Mouse (Mus musculus) bone marrow, adult 2 months (tissue): ENCODE measurements around the gene 1700034J05Rik. TPM values are rescaled to one million over a fixed set of nuclear protein-coding genes. Genes with fewer than 3 reads are reported as not detected.

Experiments
- H3K27ac ChIP-seq: fragments of 200-500 bp; 2 replicates; pipeline ENCODE4 v1.5.1; 2012; ENCODE audit warnings: low read depth, mild to moderate bottlenecking, control low read depth, inconsistent platforms, low read length; ENCODE audit not compliant: control insufficient read depth, poor library complexity, insufficient read depth
- H3K4me1 ChIP-seq: fragments of 200-500 bp; 2 replicates; pipeline ENCODE4 v1.6.1; 2011; ENCODE audit warnings: low read length; ENCODE audit not compliant: control insufficient read depth, insufficient read depth
- H3K4me3 ChIP-seq: fragments of 200-500 bp; replicated peaks from 2 replicates; pipeline ENCODE3; 2011; ENCODE audit warnings: mild to moderate bottlenecking, low read depth, low read length, control low read depth; ENCODE audit not compliant: control insufficient read depth
- CTCF ChIP-seq: fragments of 200-500 bp; IDR thresholded peaks from 2 replicates; pipeline ENCODE4 v1.5.1; 2011; ENCODE audit warnings: low read length, control low read depth; ENCODE audit not compliant: control insufficient read depth, insufficient read depth
- POLR2A ChIP-seq: fragments of 200-500 bp; IDR thresholded peaks from 2 replicates; pipeline ENCODE4 v1.6.1; 2011; ENCODE audit warnings: low read depth, mild to moderate bottlenecking, control low read depth, low read length, borderline replicate concordance; ENCODE audit not compliant: control insufficient read depth
- WGBS: fragments of 180-500 bp; shearing (Covaris S2); methylation state at CpG from one replicate; pipeline ENCODE4 v1.1.7; 2018; 5-methylcytosine and 5-hydroxymethylcytosine counted together
- polyA plus RNA-seq: library from polyadenylated mRNA; stranded (reverse); fragments of >200 nt; gene quantifications from 2 replicates; pipeline ENCODE4 v1.2.4, GENCODE M21; 2011; ENCODE audit warnings: low replicate concordance; ENCODE audit not compliant: missing spikeins, insufficient read depth, insufficient read length

Gene 1700034J05Rik
- polyA plus RNA-seq, 1 experiment: not detected

- Histone ChIP-seq H3K4me3 (no peak overlapping the region), H3K27ac (no peak overlapping the region), H3K4me1 (no peaks in the 10 kb centered on the region)
- TF ChIP-seq POLR2A (no peak), CTCF (no peak)
- 66% methylated on average over 1 of the region's 1 CpGs for WGBS
Measured at GRCm38 (mm10) chr6:146981249-146981835, 27.1 kb upstream of the 1700034J05Rik start.

- 72% methylated on average over 3 of the region's 3 CpGs for WGBS
- H3K4me3 ChIP-seq: no peak overlapping the region
- no peaks in the 10 kb centered on the region for H3K4me1 ChIP-seq
- TF ChIP-seq CTCF (no peak), POLR2A (no peak)
- H3K27ac ChIP-seq: no peak overlapping the region
Measured at GRCm38 (mm10) chr6:146979953-146980352, 25.7 kb upstream of the 1700034J05Rik start.

- H3K4me1 ChIP-seq: no peaks in the 10 kb centered on the region
- no peak overlapping the region for H3K27ac ChIP-seq
- WGBS: 92% methylated on average over 1 of the region's 1 CpGs
Measured at GRCm38 (mm10) chr6:146979115-146979744, 25.0 kb upstream of the 1700034J05Rik start.

GRCm38 (mm10) chr6:146978691-146979114 is 24.5 kb upstream of the 1700034J05Rik start:
- WGBS: 57% methylated on average over 5 of the region's 5 CpGs
- Histone ChIP-seq H3K27ac (no peak overlapping the region), H3K4me1 (no peaks in the 10 kb centered on the region), H3K4me3 (no peak overlapping the region)
- no peak for TF ChIP-seq POLR2A
- TF ChIP-seq CTCF: no peak

More at GRCm38 (mm10) chr6:146979115-146979744, 25.0 kb upstream of the 1700034J05Rik start:
- H3K4me3 ChIP-seq: no peak overlapping the region
- TF ChIP-seq POLR2A (no peak), CTCF (no peak)

- no peaks in the 10 kb centered on the region for H3K4me1 ChIP-seq
- no peak overlapping the region for H3K4me3 ChIP-seq
- WGBS: 86% methylated on average over 8 of the region's 8 CpGs
- H3K27ac ChIP-seq: no peak overlapping the region
- TF ChIP-seq CTCF: no peak
- no peak for TF ChIP-seq POLR2A
Measured at GRCm38 (mm10) chr6:146976446-146976845, 22.2 kb upstream of the 1700034J05Rik start.

- no peaks in the 10 kb centered on the region for H3K4me1 ChIP-seq
- no peak for TF ChIP-seq CTCF
- TF ChIP-seq POLR2A: no peak
- H3K4me3 ChIP-seq: no peak overlapping the region
- H3K27ac ChIP-seq: no peak overlapping the region
Measured at GRCm38 (mm10) chr6:146973830-146974229, 19.6 kb upstream of the 1700034J05Rik start.

- TF ChIP-seq CTCF: no peak
- no peak for TF ChIP-seq POLR2A
- WGBS: 82% methylated on average over 2 of the region's 2 CpGs
- Histone ChIP-seq H3K4me1 (no peaks in the 10 kb centered on the region), H3K27ac (no peak overlapping the region), H3K4me3 (no peak overlapping the region)
Measured at GRCm38 (mm10) chr6:146973406-146973805, 19.2 kb upstream of the 1700034J05Rik start.

GRCm38 (mm10) chr6:146972740-146973139 is 18.5 kb upstream of the 1700034J05Rik start:
- H3K27ac ChIP-seq: no peak overlapping the region
- TF ChIP-seq POLR2A (no peak), CTCF (no peak)
- no peak overlapping the region for H3K4me3 ChIP-seq
- 67% methylated on average over 1 of the region's 1 CpGs for WGBS
- no peaks in the 10 kb centered on the region for H3K4me1 ChIP-seq
